Mouse (Mus musculus): ENCODE results near the gene Lpar3.
A peak's percentile ranks its signal among the peaks of the same experiment; 100 is the strongest.

The Lpar3 gene

DNA sequence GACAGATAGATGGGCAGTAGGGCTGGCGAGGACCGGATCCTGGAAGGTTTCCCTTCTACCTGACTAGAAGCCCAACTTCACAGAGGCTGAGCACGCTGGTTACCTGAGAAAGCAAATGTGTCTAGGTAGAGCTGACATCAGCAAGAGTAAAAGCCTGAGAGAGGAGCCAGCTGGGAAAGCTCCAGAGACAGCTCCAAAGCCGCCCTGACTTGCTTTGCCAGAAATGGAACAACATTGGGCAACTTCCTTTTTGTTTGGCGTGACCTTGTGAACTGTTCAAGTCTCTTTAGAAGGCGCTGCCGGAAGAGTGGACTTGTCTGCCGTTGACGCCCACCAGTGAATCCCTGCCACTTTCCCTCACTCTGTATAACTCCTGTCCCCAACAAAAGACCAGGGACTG is 39.4 kb downstream of the Lpar3 start:
- DNase-seq (ENCODE audit: low spot score), result peak; percentile 19

DNA sequence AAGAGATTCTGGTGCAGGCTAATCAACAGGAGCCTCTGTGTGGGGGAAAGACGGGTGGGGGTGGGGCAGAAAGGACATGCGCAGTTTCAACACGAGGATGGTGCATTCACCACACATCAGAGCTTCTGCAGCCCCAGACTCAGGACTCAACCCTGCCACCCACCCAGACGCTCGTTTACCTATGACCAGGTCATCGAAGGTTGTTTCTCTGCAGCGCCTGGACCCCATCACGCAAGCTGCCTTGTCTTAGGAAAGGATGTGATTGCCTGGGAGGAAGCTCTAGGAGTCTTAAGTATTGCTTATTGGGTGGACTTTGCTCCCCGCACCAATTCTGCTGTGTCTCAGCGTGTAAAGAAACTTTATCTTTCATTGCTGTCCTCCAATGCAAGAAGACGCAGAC is 40.1 kb downstream of the Lpar3 start:
- no peak for DNase-seq (ENCODE audit: low spot score)

DNA sequence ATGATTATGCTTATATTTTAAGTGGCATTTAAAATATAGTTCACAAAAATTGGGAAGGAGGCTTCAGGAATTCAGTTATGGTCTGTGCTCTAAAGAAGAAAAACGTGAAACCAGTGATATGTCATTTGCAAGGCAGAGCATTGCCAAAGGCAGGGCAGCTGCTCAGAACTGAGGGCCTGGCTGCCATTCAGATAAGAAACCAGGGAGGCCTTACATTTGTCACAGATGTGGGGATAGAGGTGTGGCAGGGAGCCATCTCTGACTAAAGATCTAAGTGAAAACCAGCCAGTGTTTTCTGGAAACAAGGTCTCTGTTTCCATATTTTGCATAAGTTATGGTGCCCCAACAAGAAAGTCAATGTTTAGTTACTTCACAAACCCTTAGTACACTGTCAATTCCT is 41.8 kb downstream of the Lpar3 start:
- DNase-seq (ENCODE audit: low spot score), result no peak

DNA sequence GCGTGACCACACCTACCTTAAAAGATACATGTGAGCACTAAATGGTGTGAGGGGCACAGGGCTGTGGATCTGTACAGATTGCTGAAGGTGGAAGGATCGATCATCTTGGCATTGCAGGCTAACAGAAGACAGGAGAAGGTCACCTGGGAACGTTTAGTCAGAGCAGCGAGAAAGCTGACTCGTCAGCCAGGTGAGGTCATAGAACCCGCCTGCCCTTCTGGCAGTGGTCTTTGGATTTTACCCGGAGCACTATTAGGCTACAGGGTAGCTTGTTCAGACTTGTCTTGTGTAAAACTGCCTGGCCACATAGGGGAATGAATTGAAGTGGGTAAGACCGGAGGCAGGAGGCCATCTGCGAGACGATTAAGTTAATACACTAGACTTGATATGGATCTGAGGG is 43.4 kb downstream of the Lpar3 start:
- DNase-seq (ENCODE audit: low spot score), result no peak

DNA sequence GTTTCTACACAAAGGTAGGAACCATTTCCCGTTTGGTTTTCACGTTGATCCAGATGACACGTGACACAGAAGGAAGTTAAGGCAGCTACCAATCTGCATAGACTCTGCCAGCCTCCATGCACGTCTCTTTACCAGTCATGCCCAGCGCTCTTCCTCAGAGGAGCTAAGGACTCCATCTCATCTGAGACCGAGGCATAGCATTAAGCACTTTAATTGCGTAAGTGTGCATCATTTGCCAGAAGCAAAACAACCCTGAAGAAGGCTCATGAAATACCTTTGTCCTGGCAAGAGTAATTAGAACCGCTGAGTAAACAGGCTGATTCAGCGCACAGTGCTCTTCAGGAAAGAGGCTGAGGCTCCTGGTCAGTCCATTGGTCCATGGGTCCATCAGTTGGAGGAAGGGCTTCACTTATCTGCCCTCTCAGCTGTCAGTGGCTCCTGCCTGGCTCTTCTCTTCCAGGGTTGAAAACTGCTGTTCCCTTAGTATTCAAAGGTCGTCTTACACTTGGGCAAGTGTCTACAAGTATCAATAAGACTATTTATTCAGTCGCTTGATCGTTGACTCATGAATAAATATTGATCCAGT is 44.9 kb downstream of the Lpar3 start:
- no peak for DNase-seq (ENCODE audit: low spot score)

DNA sequence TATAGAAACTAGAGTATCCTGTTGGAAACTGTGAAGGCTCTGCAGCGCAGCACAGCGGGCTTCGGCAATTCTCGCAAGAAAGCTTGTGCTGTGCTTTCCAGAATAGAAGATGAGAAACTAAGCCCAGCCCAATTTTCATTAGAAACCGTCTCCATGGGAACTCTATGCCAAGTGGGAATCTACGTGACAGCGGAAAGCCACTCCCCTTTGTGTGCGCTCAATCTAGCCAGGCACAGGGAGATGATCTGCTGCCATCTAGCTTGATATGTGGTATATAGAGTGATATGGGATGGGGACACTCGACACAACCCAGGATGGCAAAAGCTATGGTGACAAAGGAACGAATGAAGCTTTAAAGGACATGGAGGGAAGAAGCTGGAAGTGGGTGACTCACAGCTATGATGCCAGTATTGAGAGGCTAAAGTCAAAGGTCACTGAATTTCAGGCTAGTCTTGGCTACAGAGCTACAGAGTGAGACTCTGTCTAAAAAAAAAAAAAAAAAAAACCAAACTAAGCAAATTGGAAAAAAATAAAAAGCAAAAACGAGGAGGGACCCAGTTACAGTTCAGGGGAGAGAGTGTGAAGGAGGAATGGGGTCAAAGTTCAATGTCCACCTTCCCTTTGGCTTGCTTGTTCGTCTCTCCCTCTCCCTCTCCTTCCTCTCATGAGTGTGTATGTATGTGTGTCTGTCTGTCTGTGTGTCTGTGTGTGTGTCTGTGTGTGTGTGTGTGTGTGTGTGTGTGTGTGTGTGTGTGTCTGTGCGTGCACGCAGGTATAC is 47.5 kb downstream of the Lpar3 start:
- DNase-seq (ENCODE audit: low spot score), result no peak

DNA sequence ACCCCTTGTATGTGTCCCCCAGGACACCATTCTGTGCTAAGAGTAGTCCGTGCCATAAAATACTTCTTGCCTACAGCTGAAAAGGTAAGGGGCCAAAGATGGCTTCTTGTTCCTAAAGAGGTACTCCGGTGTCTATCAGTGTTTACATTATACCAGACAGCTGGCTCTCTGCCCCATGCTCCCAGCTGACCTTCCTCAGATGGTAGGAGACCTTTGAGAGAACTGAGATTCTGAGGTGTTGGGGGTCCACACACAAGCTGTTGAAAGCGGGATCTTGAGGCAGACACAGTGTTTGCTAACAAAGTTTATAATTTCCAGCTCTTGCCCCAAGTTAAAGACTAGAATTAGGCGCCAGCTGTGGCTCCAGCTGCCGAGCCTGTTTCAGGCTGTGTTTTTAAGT is 53.7 kb downstream of the Lpar3 start:
- no peak for DNase-seq (ENCODE audit: low spot score)

DNA sequence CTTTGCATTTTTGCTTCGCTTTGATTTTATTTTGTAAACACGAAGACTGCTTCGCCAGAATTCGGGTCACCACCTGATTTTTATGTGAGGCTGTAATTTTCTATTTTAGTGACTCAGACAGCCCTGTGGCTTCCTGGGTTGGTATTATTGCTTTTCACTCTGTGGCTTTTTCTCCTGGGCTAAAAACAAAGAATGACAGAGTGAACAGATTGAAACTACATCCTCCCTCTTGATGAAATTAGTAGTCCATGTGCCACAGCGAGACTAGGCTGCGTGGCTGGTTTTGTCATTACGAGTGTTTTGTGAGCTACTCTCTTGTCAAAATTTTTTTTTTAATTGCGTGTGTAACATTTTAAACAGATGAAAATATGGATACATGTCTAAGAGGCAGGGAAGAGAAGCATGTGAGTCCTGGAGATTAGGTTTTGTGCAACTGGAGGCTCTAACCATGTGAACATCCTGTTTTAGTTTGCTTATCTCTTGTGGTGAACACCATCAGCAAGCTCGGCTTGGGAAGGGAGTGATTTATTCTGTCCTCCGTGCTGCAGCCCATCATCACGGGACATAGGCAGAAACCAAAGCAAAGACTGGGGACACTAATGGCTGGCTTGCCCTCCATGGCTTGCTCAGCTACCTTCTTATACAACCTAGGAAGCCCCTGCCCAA is 54.7 kb downstream of the Lpar3 start:
- DNase-seq (ENCODE audit: low spot score), result no peak

DNA sequence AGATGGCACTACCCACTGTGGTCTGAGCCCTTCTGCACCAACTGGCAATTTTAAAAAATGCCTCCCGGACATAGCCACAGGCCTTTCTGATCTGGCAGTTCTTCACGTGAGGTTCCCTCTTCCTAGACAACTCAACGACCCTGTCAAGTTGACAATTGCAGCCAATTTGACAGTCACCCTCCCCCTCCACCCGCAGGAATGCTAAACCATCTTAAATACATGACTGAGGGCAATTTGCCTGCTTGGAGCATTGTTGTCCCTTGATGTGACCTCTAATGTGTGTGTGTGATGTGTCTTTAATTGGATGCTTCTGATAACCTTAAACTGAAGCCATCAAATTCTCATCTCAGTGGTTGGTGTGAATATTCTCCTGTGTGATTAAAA is 55.3 kb downstream of the Lpar3 start:
- DNase-seq (ENCODE audit: low spot score), result no peak

DNA sequence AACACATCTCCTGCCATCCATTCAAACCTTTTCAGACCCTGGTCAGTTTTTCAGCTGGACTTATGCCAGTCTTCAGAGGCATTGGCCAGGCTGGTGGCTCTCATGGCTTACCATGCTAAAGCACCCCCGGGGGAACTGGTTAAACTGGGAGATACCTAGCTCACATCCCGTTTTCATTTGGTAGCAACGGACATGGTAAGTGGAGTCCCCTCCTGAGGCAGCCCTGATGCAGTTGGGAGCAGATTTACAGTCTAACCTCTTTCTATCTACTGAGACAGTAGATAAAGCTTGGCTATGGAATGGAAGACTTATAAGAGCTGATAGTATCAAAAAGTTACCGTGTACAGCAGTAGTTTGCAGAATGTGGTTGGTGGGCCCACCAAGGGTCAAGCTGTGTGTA is 56.2 kb downstream of the Lpar3 start:
- no peak for DNase-seq (ENCODE audit: low spot score)

DNA sequence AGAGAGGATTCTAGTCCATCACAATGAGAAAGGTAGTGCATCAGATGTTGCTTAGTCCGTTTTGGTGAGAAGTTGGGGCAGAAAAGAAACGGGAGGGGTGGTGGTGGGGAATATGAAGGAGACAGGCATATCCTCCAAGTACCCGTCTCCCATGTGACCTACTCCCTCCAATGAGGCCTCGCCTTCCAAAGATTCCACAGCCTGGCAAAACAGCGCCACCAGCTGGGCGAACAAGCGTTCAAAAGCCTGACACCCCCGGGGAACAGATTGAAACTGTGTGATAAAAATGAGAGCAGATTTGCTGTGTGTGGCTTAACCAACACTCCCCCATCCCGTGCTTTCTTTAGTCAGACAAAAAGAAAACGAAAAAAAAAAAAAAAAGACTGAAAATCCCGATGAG is 56.7 kb downstream of the Lpar3 start:
- no peak for DNase-seq (ENCODE audit: low spot score)

DNA sequence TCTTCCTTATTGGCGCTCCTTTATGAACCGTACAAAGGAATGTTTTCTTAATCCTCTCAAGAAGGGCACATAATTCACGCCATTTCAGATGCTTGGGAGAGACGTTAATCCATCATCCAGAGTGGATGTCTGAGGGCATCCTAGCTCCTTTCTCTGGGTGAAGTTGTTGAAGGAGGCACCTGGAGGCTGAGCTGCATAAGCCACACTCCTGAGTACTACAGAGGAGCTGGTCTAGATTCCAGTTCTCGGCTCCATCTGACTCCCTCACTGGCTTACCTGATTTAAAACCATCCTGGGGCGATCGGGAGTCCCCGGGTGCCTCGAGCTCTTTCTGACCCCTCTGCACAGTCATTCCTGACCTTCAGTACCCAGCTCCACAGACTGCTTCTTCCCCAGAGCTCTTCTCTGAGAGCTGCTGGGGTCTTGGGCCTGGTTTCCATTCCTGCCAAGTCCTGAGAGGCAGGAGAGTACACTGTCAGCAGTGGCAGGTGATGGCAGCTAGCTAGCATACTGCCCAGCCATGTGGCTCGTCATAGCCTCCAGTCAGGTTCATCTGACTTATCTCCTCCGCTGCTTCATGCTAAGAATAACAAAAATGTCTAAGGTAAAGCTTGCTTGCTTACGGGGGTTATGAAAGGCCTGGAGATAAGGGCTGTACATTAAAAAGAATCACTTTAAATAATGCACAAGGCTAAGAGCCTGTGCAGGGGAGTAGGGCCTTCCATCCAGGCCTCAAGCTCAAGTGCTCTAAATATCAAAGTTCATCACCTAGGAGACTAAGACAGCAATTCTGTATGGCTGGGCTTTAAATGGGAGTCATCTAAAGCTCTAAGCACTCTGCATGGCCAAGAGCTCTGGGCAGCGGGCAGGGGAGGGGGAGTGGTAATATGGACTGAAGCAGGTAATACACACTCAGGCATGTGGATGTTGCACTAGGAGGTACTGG is 57.7 kb downstream of the Lpar3 start:
- DNase-seq (ENCODE audit: low spot score), result no peak

DNA sequence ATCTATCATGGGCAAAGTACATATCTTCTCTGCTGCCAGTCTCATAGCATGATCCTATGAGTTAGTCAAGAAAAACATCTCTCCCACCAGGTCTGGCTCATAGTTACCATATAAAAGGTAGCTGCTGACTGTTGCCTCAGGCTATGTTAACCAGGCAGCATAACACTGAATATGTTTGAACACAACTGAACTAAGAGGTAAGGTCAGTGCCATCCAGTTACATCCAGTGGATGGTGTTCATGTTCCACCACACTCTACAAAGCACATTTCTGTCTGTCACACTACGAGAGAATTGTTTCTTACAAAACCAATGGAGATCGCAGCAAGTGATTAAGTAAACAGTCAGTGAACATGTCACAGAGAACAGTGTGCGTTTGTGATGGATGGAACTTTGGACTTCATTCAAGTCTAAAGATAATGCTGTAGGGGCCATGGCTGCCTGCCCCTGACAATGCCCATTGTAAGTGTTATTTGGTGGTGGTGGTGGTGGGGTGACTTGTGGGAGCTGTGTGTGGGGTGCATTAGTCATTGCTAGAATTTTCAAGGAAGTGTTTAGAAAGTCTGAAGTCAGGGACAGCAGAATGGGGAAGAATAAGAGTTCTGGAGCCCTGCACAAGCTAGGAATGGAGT is 63.1 kb downstream of the Lpar3 start:
- no peak for DNase-seq (ENCODE audit: low spot score)

DNA sequence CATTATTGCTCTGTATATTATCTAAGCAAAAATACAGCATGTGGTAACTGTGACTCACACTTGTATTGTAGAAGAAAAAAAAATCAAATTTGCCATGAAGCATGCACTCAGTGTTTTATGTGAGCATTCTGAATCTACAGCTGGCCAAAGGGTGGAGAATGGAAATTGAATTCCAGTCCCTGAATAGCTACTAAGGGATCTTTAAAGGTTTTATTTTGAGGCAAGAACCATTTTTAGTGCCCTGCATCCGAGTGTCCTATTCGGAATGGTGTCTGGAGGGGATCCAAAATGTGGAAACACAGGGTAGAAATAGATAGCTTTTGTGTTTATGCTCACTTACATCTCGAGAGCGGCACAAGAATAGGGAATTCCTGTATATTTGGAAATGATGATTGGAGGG is 65.4 kb downstream of the Lpar3 start:
- no peak for DNase-seq (ENCODE audit: low spot score)

DNA sequence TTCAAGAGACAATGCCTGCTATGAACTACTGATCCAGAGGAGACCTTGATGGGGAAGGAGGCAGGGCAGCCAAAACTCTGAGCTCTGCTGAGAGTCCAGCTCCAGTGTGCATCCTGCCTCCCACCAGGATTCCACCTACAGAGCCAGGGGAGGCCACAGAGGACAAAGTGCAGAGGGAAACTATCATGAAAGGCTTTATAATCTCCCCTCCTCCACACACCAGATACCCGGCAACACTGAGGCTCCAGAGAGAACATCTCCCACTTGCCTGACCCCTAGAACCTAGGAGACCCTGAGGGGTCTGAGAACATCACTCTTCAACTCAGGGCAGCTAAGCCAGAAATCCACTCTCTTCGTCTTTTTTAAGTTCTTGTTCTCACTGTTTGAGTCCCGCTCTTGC is 71.2 kb downstream of the Lpar3 start:
- no peak for DNase-seq (ENCODE audit: low spot score)

DNA sequence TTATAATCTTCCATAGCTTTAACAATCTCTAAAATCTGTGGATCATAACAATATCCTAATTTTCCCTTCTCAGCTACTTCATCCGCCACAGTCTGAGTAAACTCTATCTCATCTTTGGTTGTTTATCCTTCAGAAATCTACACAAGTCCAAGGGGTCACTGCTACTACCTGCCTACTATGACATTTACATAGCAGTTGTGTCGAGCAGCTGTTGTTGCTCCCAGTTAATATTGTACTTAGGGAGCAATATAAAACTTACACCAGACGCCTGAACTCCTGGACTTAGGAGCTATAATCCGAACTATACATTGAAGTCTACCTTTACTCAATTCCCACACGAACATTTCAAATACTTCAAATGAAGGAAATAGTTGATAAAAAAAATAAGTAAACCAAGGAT is 71.8 kb downstream of the Lpar3 start:
- no peak for DNase-seq (ENCODE audit: low spot score)

DNA sequence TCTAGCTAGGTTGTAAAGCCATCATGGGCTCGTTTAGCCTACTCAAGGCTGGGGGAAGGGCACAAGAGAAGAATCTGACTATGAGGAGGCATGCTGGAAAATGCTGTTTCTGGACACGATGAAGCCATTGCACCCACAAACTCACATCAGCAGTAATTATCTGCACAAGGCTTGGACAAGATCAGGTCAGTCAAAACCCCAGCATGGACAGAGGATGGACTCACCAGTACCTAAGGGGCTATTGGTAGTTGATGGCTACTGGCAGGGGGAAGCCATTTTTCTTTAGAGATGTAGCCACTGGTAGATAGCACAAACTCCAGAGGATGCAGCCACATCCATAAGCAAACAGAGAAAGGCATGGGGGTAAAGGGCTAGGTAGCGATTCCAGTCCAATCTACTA is 81.7 kb downstream of the Lpar3 start:
- no peak for DNase-seq (ENCODE audit: low spot score)

DNA sequence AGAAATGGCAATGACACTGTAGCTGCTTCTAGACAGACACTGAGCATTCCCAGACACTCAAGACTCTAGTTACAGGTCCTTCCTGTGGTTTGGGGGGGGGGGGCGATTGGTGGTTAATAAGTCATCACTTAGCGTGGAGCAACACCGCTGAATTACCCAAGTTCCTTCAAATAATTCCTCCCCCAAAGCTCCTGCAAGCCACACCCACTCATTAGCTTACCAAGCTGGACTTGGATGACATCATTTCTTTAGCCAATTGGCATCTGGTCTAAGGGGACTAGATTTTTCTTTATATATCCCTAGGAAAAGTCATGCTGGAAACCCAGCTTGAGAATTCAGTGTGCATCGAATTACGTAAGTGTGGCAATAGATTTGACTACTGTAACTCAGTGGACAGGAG is 82.4 kb downstream of the Lpar3 start:
- DNase-seq (ENCODE audit: low spot score), result no peak

DNA sequence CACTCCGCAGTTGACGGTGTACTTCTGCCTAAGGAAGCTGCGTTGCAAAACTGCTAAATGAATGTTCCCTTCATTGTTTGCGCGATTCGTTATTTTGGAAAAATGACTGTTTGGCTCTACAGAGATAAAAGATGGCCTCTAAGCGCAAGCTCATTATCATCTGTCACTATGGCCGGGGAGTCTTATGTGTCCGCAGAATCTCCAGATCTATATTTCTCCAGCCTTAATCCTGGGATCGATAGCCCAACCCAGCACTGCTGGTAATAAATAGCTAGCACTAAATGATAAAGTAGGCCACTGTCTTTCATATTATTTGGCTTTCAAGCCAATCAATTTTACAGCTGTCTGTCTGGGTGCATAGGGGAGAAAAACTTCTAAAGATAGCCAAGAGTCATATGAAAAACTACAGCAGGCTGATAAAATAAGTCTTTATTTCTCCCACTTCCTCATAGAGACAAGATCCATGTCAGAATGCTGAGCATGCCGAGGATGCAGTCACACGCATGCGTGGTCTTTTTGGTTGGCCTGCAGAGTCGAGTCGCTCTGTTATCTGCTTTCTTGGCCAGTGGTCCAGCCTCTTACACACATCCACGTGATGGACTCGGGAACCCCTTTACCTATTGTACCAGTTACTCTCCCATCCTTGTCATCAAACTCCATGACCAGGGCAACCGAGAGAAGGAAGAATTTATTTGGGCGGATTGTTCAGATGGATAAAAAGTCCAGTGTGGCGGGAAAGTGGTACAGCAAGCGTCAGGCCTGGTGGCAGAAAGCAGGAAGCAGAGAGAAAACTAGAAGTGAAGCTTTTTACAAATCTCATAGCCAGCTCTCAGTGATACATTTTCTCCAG is 84.0 kb downstream of the Lpar3 start:
- DNase-seq (ENCODE audit: low spot score), result no peak

DNA sequence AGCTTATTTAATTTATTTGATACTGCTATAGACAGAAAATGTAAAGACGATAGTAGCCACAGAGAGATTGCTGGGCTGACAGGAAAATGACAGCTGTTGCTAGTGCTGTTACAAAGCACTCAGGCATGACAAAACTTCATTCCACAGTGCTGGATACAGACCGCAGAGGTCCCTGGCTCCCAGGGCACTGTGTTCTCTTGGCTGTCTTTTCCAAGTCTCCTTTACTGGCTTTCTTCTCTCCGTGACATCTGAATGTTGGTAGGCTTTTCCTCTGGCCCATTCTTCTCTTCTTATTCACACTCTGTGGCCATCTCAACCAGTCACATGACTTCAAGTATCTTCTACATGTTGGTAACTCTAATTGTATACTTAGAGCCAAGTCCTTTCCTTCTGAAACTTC is 86.6 kb downstream of the Lpar3 start:
- no peak for DNase-seq (ENCODE audit: low spot score)

DNA sequence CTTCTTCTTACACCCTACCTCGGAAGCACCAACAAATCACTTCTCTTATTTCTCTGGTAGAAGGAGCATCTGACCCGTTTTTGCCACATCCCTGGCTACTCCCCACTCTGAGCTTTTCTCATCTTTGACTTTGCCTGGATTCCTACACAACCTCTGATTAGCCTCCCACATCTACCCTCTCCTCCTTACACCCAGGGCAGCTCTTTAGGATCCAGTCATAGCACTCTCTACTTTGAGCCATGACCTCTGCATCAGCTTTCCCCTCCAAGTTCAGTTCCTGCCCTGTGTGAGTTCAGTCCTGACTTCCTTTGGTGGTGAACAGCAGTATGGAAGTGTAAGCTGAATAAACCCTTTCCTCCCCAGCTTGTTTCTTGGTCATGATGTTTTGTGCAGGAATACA is 87.1 kb downstream of the Lpar3 start:
- DNase-seq (ENCODE audit: low spot score), result no peak
